Mouse (Mus musculus) layer of hippocampus, adult 18-20 months (tissue): ENCODE results near the gene Gm21119. TPM values are rescaled to one million over a fixed set of nuclear protein-coding genes. Genes with fewer than 3 reads are reported as not detected.
"Not testable (repeated sequence)": the region's sequence is repeated elsewhere in the genome, so short reads cannot be mapped to it uniquely, and the experiment has no call there.

Source experiments
- DNase-seq, 2 experiments: peaks; one replicate each; pipeline ENCODE4 v3.0.0; 2022; ENCODE audit warnings: low spot score in 2 of 2
- long read RNA-seq: library from polyadenylated mRNA; stranded (forward); transcript quantifications from one replicate; pipeline ENCODE4 v2.0.0, GENCODE M21; 2021
- total RNA-seq, 2 experiments: library from RNA; stranded (reverse); gene quantifications; 2 replicates each; pipeline ENCODE4 v1.2.3; 2021

The Gm21119 gene
- 1 to 10 TPM; 1.3 to 1.5 TPM for total RNA-seq
- long read RNA-seq: 0 reads

- DNase-seq: not testable (repeated sequence)
These were observed at the start of gene Gm21119 for GRCm38 (mm10) chr8:20614619-20615018. Gene Gm21119 (plus strand): TSS chr8:20614919.

GRCm38 (mm10) chr8:20566753-20567152, 48.0 kb upstream of the Gm21119 start:
- not testable (repeated sequence) for DNase-seq

GRCm38 (mm10) chr8:20581081-20581480, 33.6 kb upstream of the Gm21119 start:
- not testable (repeated sequence) for DNase-seq

GRCm38 (mm10) chr8:20582772-20583171, 31.9 kb upstream of the Gm21119 start:
- DNase-seq: not testable (repeated sequence)

GRCm38 (mm10) chr8:20588268-20589177, 26.2 kb upstream of the Gm21119 start:
- DNase-seq: not testable (repeated sequence)

GRCm38 (mm10) chr8:20589178-20589539, 25.6 kb upstream of the Gm21119 start:
- peak in 1 of 2 experiments; percentile 39 for DNase-seq

- peak; percentile 20 to 26 for DNase-seq
These were observed 24.4 kb upstream of the Gm21119 start for GRCm38 (mm10) chr8:20590117-20590997.

- DNase-seq: not testable (repeated sequence)
These were observed 23.7 kb upstream of the Gm21119 start for GRCm38 (mm10) chr8:20591002-20591401.

- DNase-seq: peak in 1 of 2 experiments; percentile 15
These were observed 21.9 kb upstream of the Gm21119 start for GRCm38 (mm10) chr8:20592732-20593272.

GRCm38 (mm10) chr8:20593841-20594240, 20.9 kb upstream of the Gm21119 start:
- DNase-seq: peak; percentile 47 to 67

GRCm38 (mm10) chr8:20596081-20596841, 18.5 kb upstream of the Gm21119 start:
- not testable (repeated sequence) for DNase-seq

- DNase-seq: peak; percentile 48 to 66
These were observed 17.6 kb upstream of the Gm21119 start for GRCm38 (mm10) chr8:20596842-20597708.

- not testable (repeated sequence) for DNase-seq
These were observed 16.2 kb upstream of the Gm21119 start for GRCm38 (mm10) chr8:20598300-20599170.

- not testable (repeated sequence) for DNase-seq
These were observed 15.4 kb upstream of the Gm21119 start for GRCm38 (mm10) chr8:20599350-20599749.

GRCm38 (mm10) chr8:20610856-20611255, 3.9 kb upstream of the Gm21119 start:
- peak in 1 of 2 experiments; percentile 5 for DNase-seq

GRCm38 (mm10) chr8:20612721-20613120, 2.0 kb upstream of the Gm21119 start:
- DNase-seq: not testable (repeated sequence)

GRCm38 (mm10) chr8:20630766-20631165, 16.0 kb downstream of the Gm21119 start:
- DNase-seq: peak in 1 of 2 experiments; percentile 3

GRCm38 (mm10) chr8:20637931-20638330, 23.2 kb downstream of the Gm21119 start:
- not testable (repeated sequence) for DNase-seq
